34 mouse cellular contexts compared by ENCODE assay signal in the genomic region with DNA sequence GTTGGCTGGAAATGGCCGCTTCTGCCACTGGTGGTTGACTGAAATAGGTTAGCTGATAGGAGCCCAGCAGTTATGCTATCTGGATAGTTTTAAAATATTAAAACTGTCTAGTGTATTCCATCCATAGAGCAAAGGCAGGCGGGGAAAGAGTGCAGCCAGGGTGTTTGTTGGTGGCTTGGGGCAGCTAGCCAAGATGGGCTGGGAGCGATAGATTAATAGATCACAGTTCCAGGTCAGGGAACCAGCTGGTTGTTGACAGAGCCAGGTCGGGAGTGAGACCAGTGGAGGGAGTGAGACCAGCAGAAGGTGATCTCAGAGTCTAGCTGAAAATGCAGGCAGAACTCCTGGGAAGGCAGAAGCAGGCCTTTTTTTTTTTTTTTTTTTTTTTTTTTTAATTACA. TPM values are rescaled to one million over a fixed set of nuclear protein-coding genes. Genes with fewer than 3 reads are reported as not detected.
DNase-seq lines count a peak whose midpoint lies in the region; ATAC-seq and TF ChIP-seq lines count a peak whose summit lies in the region.
"Had no signal": no experiment of that assay in that cellular context is flagged by ENCODE, and none has a peak within 500 bp of the region (broad histone marks: within the 10 kb centered on the region; RNA-seq: fewer than 3 reads in every experiment).

No protein-coding gene starts in this region.

- peak; percentile 28; the same call in 1 of the 2 replicates for TF ChIP-seq EP300 in liver, postnatal 0 days (IDR thresholded peaks at IDR 0.05; ENCODE audit: low read depth)

- no peak for TF ChIP-seq CTCF in liver, postnatal 0 days (IDR thresholded peaks at IDR 0.05; ENCODE audit: low read depth)

- no peak overlapping the region for H3K27ac ChIP-seq in kidney, embryonic 14.5 days (ENCODE audit: low read depth, low read length)
- peak overlapping the region; percentile 34; the same call in 1 of the 2 replicates for H3K27ac ChIP-seq in liver, postnatal 0 days (ENCODE audit: low read depth)
- H3K27ac ChIP-seq: forebrain, embryonic 15.5 days; heart, adult 2 months; heart, embryonic 13.5 days; hindbrain, embryonic 12.5 days; limb, embryonic 15.5 days; lung, embryonic 15.5 days; midbrain, embryonic 10.5 days; neural tube, embryonic 13.5 days; stomach, embryonic 15.5 days had no signal

- DNase-seq in cerebellum, postnatal 10 days: peak; percentile 53 to 60
- DNase-seq in cerebellum, postnatal 36 days: no peak
- DNase-seq in kidney, postnatal 25 days: peak; percentile 33 to 45
- DNase-seq in liver, postnatal 0 days: peak; percentile 72
- no peak for DNase-seq in gastrocnemius, postnatal 36 days
- DNase-seq in frontal cortex, postnatal 25 days (ENCODE audit: low spot score in 2 of 2): no peak
- DNase-seq: cerebellum, adult 9-11 months; embryo, embryonic 11 days; gastrocnemius, postnatal 14 days; heart, adult 2 months; kidney, adult 18-20 months; kidney, postnatal 14 days; lung, postnatal 4 days; thymus, adult 18-20 months; thymus, postnatal 36 days had no signal

- no peak for ATAC-seq in kidney, embryonic 14.5 days (ENCODE audit: low FRiP score, low TSS enrichment)
- ATAC-seq in common myeloid progenitor, adult 5-6 weeks (replicated peaks; ENCODE audit: low read depth, poor library complexity, severe bottlenecking): peak; percentile 66
- ATAC-seq in liver, postnatal 0 days: peak; percentile 78
- ATAC-seq: forebrain, embryonic 15.5 days; midbrain, embryonic 16.5 days; Patski had no signal

- H3K4me2 ChIP-seq in kidney, embryonic 14.5 days (replicated peaks; ENCODE audit: low read depth, low read length): no peak overlapping the region
- H3K4me2 ChIP-seq in liver, postnatal 0 days (ENCODE audit: low read depth, low read length): no peak overlapping the region
- H3K4me2 ChIP-seq: forebrain, embryonic 15.5 days; heart, embryonic 13.5 days; hindbrain, embryonic 12.5 days; limb, embryonic 15.5 days; lung, embryonic 15.5 days; neural tube, embryonic 13.5 days; stomach, embryonic 15.5 days had no signal

- WGBS in kidney, embryonic 14.5 days: 53% methylated on average over 4 of the region's 4 CpGs
- 45% methylated on average over 4 of the region's 4 CpGs for WGBS in liver, postnatal 0 days (ENCODE audit: insufficient replicate concordance)

- no peaks in the 10 kb centered on the region for H3K27me3 ChIP-seq in kidney, embryonic 14.5 days (ENCODE audit: control insufficient read depth, insufficient read depth, low read length)
- H3K27me3 ChIP-seq in liver, postnatal 0 days (ENCODE audit: insufficient read depth, low read length): no peaks in the 10 kb centered on the region
- H3K27me3 ChIP-seq: forebrain, embryonic 15.5 days; lung, embryonic 15.5 days; neural tube, embryonic 13.5 days; stomach, embryonic 15.5 days had no signal

- H3K4me3 ChIP-seq in kidney, embryonic 14.5 days (ENCODE audit: low read length): no peak overlapping the region
- no peak overlapping the region for H3K4me3 ChIP-seq in liver, postnatal 0 days (ENCODE audit: low read depth, low read length)
- H3K4me3 ChIP-seq: forebrain, embryonic 15.5 days; heart, adult 2 months; heart, embryonic 13.5 days; hindbrain, embryonic 12.5 days; limb, embryonic 15.5 days; lung, embryonic 15.5 days; midbrain, embryonic 10.5 days; myocyte; neural tube, embryonic 13.5 days; stomach, embryonic 15.5 days had no signal

- H3K4me1 ChIP-seq in kidney, embryonic 14.5 days (ENCODE audit: control insufficient read depth, insufficient read depth, low read length): no peaks in the 10 kb centered on the region
- H3K4me1 ChIP-seq in liver, postnatal 0 days (ENCODE audit: insufficient read depth): peaks cover 3% of the 10 kb centered on the region; the same call in 1 of the 2 replicates
- H3K4me1 ChIP-seq: forebrain, embryonic 15.5 days; heart, embryonic 13.5 days; hindbrain, embryonic 12.5 days; limb, embryonic 15.5 days; lung, embryonic 15.5 days; midbrain, embryonic 10.5 days; neural tube, embryonic 13.5 days; stomach, embryonic 15.5 days had no signal

- H3K9me3 ChIP-seq in kidney, embryonic 14.5 days (ENCODE audit: control insufficient read depth, low read length): no peaks in the 10 kb centered on the region
- H3K9me3 ChIP-seq in liver, postnatal 0 days (ENCODE audit: low read length): no peaks in the 10 kb centered on the region
- H3K9me3 ChIP-seq: forebrain, embryonic 15.5 days; heart, embryonic 13.5 days; hindbrain, embryonic 12.5 days; limb, embryonic 15.5 days; lung, embryonic 15.5 days; midbrain, embryonic 10.5 days; neural tube, embryonic 13.5 days; stomach, embryonic 15.5 days had no signal

- H3K9ac ChIP-seq in kidney, embryonic 14.5 days (ENCODE audit: low read depth, low read length): no peak overlapping the region
- no peak overlapping the region for H3K9ac ChIP-seq in liver, postnatal 0 days (replicated peaks)
- H3K9ac ChIP-seq: forebrain, embryonic 15.5 days; heart, embryonic 13.5 days; hindbrain, embryonic 12.5 days; limb, embryonic 15.5 days; lung, embryonic 15.5 days; neural tube, embryonic 13.5 days; stomach, embryonic 15.5 days had no signal

- no peaks in the 10 kb centered on the region for H3K36me3 ChIP-seq in kidney, embryonic 14.5 days (ENCODE audit: control insufficient read depth, insufficient read depth, low read length)
- H3K36me3 ChIP-seq in liver, postnatal 0 days (replicated peaks; ENCODE audit: insufficient read depth, low read length): no peaks in the 10 kb centered on the region
- H3K36me3 ChIP-seq: forebrain, embryonic 15.5 days; heart, embryonic 13.5 days; hindbrain, embryonic 12.5 days; limb, embryonic 15.5 days; lung, embryonic 15.5 days; midbrain, embryonic 10.5 days; neural tube, embryonic 13.5 days; stomach, embryonic 15.5 days had no signal

- intact Hi-C loops in gastrocnemius, postnatal 36 days (cut with DNase I): no loop called here

RNA-seq across cellular contexts. Expression of a gene that starts 13.4 kb away (rescaled TPM):
- polyA plus RNA-seq in kidney, embryonic 14.5 days (2014; fragmentation: Nextera tagmentation; extraction: Ambion mirVana): not detected in 2 replicates
- total RNA-seq in common myeloid progenitor, adult 5-6 weeks (2017): not detected in 2 replicates
- polyA plus RNA-seq in liver, postnatal 0 days (2015; fragmentation: Nextera tagmentation; extraction: Ambion mirVana): 0.45 and 0.53 TPM in 2 replicates
- total RNA-seq in gastrocnemius, postnatal 36 days (2021): not detected
- total RNA-seq: adrenal gland, adult 18-20 months; ES-E14; gastrocnemius, postnatal 14 days; heart, adult 2 months; heart, postnatal 25 days; left cerebral cortex, adult 18-20 months; left cerebral cortex, postnatal 25 days had no signal
- polyA plus RNA-seq: embryonic facial prominence, embryonic 14.5 days; heart, adult 2 months; heart, embryonic 13.5 days; limb, embryonic 15.5 days; lung, embryonic 15.5 days; midbrain, embryonic 10.5 days; midbrain, embryonic 16.5 days; myocyte; neural tube, embryonic 13.5 days; stomach, embryonic 15.5 days had no signal

RNA-seq across cellular contexts. Expression of a gene that starts 16.9 kb away (rescaled TPM):
- polyA plus RNA-seq in kidney, embryonic 14.5 days (2014; fragmentation: Nextera tagmentation; extraction: Ambion mirVana): 2.8 and 3.8 TPM in 2 replicates
- 1.1 TPM in 1 of 2 replicates, not detected in the other for total RNA-seq in common myeloid progenitor, adult 5-6 weeks (2017)
- 81.9 and 83.5 TPM in 2 replicates for polyA plus RNA-seq in liver, postnatal 0 days (2015; fragmentation: Nextera tagmentation; extraction: Ambion mirVana)
- 10 to 100 TPM; 10.9 to 16.6 TPM for total RNA-seq in gastrocnemius, postnatal 36 days (2021)

Comparison
In these comparisons a context has a peak if more than half of its experiments do, and no peak if none do; other contexts are left out.
1. DNase-seq: peak in cerebellum, postnatal 10 days (2 of 2), kidney, postnatal 25 days (2 of 2) and liver, postnatal 0 days (single experiment); none in cerebellum, postnatal 36 days (0 of 2), gastrocnemius, postnatal 36 days (0 of 2) and frontal cortex, postnatal 25 days (0 of 2).